Mouse (Mus musculus) adrenal gland, postnatal 14 days (tissue): Measurements from ENCODE around the gene Zfand4. TPM values are rescaled to one million over a fixed set of nuclear protein-coding genes. Genes with fewer than 3 reads are reported as not detected.
A peak's percentile ranks its signal among the peaks of the same experiment; 100 is the strongest.
"Not testable (repeated sequence)": the region's sequence is repeated elsewhere in the genome, so short reads cannot be mapped to it uniquely, and the experiment has no call there.

Experiments used
- DNase-seq: peaks from one replicate; pipeline ENCODE4 v3.0.0; 2021; ENCODE audit warnings: mixed read lengths
- total RNA-seq: library from RNA; stranded (reverse); gene quantifications from 2 replicates; pipeline ENCODE4 v1.2.3, GENCODE M21; 2021

The Zfand4 gene
- total RNA-seq, 1 experiment from 2014 or later: 3.0 TPM

GRCm38 (mm10) chr6:116319259-116319658 is 55.2 kb downstream of the Zfand4 start:
- DNase-seq: no peak

GRCm38 (mm10) chr6:116326641-116327040 is 62.6 kb downstream of the Zfand4 start:
- DNase-seq: no peak

- peak; percentile 60 for DNase-seq
Measured at GRCm38 (mm10) chr6:116331396-116331795, 67.4 kb downstream of the Zfand4 start.

DNA sequence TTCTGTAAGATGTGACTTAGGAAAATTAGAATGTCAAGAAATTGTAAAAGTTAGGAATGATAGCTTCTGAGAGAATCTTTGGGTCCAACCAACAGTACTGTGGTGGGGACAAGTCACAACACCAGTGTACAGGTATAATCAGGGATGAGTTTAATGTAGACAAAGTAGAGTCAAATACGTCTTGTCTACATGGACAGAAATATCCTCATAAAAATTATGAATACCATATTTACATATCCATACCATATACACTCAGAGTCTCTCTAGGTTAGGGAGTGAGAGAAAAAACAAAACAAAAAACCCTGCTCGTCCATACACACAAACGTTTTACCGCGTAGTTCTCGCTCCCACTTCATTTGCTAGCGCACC is 73.4 kb downstream of the Zfand4 start:
- DNase-seq: no peak

- peak; percentile 95 for DNase-seq
Measured at GRCm38 (mm10) chr6:116337835-116338501, 73.9 kb downstream of the Zfand4 start, which contains the start of gene March8. Gene March8, plus strand, starts transcription at chr6:116338024.

- DNase-seq: no peak
Measured at GRCm38 (mm10) chr6:116338520-116338919, 74.5 kb downstream of the Zfand4 start.

GRCm38 (mm10) chr6:116339088-116339487 is 75.1 kb downstream of the Zfand4 start:
- no peak for DNase-seq

DNA sequence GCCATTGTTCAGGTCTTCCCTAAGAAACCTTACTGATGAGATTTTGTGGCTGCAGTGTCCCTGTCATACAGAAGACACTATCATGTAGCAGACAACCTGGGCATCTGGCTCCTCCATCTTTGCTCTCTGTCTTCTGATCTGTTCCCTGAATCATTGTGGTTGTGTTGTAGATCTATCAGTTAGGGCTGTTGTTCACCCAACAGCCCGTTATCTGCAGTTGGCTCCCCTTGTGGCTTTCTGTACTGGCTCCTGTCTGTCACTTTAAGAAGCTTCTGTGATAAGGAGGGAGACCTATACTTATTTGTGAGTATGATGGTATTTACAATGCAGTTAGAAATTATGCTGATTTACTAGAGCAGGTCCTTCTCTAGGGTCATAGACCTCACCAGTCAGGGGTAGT is 76.5 kb downstream of the Zfand4 start:
- DNase-seq: no peak

DNA sequence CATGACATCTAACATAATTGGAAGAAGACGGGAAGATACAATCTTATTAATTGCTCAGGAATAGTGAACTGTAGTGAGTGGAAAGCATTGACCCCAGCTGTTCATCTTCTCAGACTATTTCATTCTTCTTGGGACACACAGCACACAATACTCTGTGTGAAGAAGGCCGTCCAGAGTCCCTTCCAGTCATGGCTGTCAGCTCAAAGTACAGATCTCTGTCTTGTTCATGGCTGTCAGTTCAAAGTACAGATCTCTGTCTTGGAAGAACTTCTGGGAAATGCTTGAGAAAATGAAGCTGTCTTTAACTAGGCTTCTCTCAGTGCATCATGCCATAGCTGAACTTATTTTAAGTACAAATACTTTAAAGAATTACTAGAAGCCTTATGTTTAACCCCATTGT is 83.9 kb downstream of the Zfand4 start:
- DNase-seq: no peak

- DNase-seq: no peak
Measured at GRCm38 (mm10) chr6:116349997-116350396, 86.0 kb downstream of the Zfand4 start.

DNA sequence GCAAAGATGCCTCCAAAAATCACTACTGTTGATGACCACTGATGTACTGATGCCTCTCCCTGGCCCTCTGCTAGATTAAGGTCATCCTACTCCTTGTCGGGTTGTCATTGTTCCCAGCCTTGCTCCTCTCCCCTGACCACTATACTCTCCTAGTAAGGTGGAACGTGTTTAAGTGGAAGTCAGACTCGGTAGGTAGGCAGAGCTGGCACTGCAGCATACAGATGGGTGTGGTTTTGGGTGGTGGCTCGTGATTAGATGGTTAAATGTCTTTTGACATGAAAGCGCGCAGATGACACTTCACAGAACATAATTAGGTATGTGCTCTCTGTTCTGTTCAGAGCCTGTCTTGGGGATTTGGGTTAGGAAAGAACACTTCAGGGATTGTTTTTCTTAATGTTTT is 86.6 kb downstream of the Zfand4 start:
- no peak for DNase-seq

- DNase-seq: no peak
Measured at GRCm38 (mm10) chr6:116351534-116351933, 87.5 kb downstream of the Zfand4 start.

- DNase-seq: no peak
Measured at GRCm38 (mm10) chr6:116353428-116353827, 89.4 kb downstream of the Zfand4 start.

DNA sequence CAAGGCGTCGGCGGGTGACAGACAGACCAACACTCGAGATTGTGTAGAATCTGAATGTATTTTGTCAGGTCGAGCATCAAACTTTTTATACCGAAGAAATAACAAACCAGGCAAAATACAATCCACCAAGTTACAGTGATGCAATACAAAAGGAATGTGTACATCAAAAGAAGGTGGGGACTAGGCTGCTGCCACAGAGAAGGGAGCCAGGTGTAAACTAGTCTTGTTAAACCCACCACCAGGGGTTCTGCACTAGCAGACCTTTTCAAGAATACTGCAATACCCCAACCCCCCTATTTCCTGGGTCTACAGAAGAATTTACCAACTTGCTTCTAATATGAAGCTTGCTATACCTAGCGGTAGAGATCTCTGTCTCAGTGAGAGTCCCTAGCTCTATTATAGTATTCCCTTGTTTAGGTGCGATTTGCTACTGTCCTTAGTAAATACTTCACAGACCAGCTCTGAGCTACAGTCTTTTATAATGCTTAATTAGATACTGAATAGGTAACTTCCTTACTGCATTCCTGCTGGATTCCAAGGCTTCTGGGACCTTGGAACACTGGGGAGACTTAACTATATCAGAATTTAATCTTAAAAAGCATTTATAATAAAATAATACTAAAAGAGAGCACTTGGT is 92.4 kb downstream of the Zfand4 start:
- not testable (repeated sequence) for DNase-seq

- DNase-seq: no peak
Measured at GRCm38 (mm10) chr6:116356948-116357325, 92.9 kb downstream of the Zfand4 start.

DNA sequence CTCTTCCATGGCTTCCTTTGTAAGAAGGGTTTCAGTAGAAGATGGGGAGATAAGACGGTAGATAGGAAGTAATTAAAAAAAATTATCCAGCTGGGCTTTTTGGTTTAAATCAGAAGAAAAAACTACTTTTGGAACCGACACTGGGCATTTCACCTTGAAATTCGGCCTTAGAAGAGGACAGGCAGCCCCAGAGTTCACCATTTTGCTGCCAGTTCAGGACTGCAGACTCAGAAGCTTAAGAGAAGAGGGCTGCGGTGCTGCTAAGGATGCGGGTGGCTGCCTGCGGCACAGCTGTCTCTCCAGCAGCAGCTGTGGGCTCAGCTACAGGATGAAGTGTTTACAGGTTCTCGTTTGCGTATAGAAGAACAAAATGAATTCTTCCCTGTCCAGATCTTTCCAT is 94.0 kb downstream of the Zfand4 start:
- DNase-seq: peak; percentile 6

DNA sequence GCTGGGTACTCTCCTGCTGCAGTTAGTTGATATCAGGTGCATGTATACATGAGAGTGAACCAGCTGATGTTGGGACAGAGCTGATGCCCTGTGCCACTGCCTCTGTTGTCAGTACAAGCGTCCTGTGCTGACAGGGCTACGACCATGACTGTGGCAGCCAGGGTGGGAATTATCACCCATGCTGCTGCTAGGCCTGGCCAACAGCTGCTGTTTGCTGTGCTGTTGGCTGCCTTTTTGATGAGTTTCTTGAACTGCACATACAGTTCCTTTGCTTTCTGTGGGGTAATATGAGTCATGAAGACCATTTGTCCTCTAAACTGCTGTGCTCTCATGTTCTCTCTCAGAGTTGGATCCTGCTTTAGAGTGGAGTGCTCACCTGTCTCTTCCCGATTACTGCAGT is 95.2 kb downstream of the Zfand4 start:
- DNase-seq: no peak

DNA sequence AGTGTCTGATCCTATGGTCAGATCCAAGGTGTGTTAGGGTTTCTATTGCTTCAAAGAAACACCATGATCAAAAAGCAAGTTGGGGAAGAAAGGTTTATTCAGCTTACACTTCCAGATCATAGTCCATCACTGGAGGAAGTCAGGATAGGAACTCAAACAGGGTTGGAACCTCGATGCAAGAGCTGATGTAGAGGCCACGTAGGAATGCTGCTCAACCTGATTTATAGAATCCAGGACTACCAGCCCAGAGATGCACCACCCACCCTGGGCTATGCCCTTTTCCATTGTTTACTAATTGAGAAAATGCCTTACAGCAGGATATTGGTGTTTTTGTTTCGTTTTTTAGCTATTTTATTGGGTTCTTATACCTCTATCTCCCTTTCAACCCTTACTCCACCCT is 97.4 kb downstream of the Zfand4 start:
- no peak for DNase-seq

DNA sequence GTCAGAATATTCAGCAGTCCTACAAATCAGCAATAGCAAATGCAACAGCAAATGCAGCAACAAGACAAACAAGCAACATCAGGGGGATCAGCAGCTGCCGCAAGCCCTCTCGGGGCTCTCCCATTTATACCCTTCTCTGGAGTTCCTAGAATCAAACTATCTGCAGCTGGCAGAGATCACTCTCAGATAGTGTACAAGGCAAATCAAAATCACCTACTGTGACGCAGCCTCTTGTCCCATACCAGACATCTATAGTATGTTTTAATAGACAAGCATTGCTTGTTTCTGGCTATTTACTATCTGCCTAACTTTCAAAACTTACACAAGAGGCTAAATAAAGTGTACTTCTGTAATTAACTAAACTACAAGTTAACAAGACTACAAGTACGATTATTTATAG is 98.0 kb downstream of the Zfand4 start:
- no peak for DNase-seq

- peak; percentile 38 for DNase-seq
Measured at GRCm38 (mm10) chr6:116367971-116368370, 103.9 kb downstream of the Zfand4 start.

- no peak for DNase-seq
Measured at GRCm38 (mm10) chr6:116369811-116370210, 105.8 kb downstream of the Zfand4 start.

DNA sequence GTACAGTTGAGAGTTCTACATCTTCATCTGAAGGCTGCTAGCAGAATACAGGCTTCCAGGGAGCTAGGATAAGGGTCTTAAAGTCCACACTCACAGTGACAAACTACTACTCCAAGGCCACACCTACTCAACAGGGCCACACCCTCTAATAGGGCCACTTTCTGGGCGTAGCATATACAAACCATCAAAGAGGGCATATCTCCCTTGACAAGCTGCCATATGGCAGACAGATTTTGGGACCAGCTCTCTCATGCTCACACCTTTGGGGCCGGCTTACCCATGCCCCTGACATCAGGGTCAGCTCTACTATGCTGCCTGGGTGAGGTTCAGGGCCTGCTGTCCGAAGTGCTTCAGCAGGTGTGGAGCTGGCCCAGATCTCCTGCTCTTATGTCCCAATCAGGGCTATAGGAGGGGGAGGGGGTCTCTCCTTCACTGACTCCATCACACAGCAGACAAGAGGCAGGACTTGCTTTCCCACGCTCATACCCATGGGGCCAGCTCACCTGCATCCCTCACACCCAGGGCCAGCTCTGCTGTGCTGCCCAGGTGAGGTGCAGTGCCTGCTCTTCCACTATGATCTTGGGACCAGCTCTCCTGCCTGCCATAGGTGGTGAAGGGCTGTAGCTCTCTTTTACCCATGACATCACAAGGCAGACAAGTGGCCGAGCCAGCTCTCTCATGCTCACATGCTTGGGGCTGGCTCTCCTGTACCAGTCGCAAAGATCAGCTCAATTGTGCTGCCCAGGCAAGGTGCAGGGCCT is 106.4 kb downstream of the Zfand4 start:
- DNase-seq: no peak

DNA sequence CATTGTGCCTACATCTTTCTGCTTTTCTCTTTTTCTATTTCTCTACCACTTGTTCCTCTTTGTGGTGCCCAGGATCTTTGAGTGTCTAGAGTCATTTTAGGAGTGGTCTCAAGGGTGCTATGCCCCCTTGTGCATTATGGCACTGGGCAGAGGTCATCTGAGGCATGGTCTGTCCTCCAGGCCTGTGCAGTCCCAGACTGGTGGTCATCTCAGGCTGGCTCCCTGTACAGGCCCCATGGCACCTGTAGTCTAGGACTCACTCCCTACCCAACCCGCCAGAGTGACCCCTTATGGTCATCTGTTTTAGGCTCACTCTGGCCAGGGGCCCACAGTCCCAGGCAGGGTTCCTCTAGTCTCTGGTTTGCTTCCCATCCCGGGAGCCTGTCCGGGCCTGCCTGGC is 107.5 kb downstream of the Zfand4 start:
- DNase-seq: no peak

DNA sequence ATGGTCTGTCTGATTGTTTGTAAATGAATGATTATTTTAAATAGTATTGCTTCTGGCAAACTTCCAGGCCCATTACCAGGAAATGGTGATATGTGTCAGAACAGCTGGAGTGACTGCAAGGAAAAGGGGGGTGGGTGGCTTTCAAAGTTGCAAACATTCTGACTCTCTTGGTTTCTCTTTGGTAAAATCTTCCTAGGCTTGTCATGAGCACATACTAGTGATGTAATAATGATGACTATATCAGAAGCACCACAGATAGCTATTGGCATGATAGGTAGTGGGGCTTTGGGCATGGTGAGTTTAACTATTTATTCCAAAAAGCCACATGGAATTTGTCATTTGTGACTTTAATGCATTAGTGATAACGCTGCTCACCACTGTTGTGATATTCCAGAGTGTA is 110.1 kb downstream of the Zfand4 start:
- no peak for DNase-seq
